Mouse (Mus musculus) layer of hippocampus, postnatal 36 days (tissue): Measurements from ENCODE around the gene Hcn2. TPM values are rescaled to one million over a fixed set of nuclear protein-coding genes. Genes with fewer than 3 reads are reported as not detected.

Source experiments
- DNase-seq, 2 experiments: peaks; one replicate each; pipeline ENCODE4 v3.0.0; 2022
- total RNA-seq, 2 experiments: library from RNA; stranded (reverse); gene quantifications; 2 replicates each; pipeline ENCODE4 v1.2.3; 2021

Hcn2 gene
- total RNA-seq, 2 experiments from 2014 or later: 106 to 118 TPM

DNA sequence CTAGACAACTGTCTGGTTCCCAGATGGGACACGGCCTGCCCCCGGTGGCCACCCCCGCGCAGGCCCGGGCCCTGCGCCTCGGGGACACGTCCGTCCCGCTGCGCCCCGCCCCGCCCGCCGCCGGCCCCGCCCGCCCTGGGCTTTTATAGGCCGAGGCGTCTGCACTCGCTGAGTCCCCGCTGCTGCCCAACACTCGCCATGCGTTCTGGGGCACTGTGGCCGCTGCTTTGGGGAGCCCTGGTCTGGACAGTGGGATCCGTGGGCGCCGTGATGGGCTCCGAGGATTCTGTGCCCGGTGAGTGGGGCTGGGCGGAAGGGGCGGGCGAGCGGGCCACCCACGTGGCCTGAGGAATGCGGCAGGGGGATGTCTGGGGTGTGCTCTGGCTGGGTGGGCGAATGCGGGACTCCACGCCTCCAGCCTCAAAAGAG, 60.7 kb downstream of the Hcn2 start, which contains the start of gene Fstl3:
Fstl3 (plus strand) TSS at position 170 of the 429 bp plus-strand sequence.
- DNase-seq: no peak

- no peak for DNase-seq
Observed at GRCm38 (mm10) chr10:79778006-79778405, 61.6 kb downstream of the Hcn2 start.

- no peak for DNase-seq
Observed at GRCm38 (mm10) chr10:79779193-79779592, 62.8 kb downstream of the Hcn2 start.

DNA sequence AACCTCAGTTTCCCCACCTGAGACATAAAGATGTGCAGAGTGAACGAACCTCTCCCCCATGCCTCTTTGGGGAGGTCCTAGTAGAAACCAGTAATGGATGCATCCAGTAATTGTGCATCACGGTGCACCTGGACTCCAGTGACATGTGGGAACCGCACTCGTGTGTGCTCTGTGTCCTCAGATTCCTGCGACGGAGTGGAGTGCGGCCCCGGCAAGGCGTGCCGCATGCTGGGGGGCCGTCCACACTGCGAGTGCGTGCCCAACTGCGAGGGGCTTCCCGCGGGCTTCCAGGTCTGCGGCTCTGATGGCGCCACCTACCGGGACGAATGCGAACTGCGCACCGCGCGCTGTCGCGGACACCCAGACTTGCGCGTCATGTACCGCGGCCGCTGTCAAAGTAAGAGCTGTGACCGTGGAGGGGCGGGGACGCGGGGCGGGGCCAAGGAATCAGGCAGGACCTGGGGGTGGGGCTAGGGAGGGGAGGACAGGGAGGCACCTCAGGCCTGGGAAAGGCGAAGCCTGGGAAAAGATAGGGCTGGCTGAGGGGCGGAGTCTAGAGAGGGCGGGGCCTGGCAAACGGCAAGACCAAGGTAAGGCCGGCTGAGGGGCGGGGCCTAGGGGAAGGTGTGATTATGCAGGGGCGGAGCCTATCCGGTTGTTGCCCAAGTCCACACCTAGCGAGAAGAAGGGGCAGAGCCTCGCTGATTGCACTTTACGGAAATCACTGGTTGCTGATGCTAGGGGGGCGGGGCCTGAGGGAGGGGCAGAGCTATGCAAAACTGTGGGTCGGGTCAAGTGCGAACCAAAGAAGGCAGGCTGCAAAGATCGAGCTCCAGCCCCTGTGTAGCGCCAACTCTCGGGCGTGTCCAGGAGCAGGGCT, 63.6 kb downstream of the Hcn2 start:
- DNase-seq: peak; percentile 93 to 94

DNA sequence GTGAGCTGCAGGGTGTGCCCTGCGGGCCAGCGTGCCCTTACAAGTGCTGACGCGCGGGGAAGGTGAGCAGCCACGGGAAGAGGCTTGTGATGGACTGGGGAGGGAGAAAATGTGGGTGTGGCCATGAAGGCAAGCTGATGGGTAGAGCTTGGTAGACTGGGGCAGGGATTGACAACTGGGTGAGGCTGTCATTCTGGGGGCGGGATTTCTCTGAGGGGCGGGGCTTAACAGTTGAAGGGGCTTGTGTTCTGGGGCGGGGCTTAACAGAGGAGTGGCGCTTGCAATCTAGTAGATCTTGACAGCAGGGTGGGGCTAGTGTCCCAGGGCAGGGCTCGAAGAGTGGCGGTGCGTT, 64.2 kb downstream of the Hcn2 start:
- DNase-seq: no peak

- DNase-seq: no peak
Observed at GRCm38 (mm10) chr10:79781139-79781538, 64.7 kb downstream of the Hcn2 start.

DNA sequence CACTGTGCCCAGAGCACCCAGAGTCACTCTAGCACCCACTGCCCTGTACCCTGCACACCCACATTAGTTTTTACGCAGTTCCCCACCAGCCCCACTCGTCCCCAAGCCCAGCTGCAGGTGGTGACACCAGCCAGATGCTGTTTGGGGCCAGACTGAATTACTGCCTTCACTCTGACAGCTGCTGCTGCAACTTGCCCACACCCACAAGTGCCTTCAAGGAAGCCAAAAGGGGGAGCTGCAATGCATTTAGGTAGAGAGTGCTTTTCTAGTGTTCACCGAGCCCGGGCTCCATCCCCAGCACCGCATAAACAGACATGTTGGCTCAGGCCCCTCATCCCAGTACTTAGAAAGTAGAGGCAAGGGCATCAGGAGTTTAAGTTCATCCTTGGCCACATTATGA, 65.5 kb downstream of the Hcn2 start:
- DNase-seq: no peak

DNA sequence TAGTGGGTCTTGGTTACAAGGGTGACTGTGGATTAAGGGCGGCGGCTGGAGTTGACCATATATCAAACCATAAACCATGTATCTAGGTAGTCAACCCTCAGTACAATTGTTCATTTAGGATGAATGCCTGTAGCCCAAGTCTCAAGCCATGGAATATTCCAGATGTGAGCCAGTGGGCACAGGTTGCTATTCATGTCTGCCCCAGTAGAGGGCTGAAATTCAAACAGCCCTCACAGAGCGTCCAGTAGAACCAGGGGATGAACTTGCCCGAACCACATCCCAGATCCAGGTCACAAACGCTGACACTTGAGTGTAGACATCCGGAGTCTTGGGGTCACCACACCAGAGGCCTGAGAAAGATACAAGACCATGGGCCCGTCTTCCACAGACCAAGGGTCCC, 66.6 kb downstream of the Hcn2 start:
- no peak for DNase-seq

DNA sequence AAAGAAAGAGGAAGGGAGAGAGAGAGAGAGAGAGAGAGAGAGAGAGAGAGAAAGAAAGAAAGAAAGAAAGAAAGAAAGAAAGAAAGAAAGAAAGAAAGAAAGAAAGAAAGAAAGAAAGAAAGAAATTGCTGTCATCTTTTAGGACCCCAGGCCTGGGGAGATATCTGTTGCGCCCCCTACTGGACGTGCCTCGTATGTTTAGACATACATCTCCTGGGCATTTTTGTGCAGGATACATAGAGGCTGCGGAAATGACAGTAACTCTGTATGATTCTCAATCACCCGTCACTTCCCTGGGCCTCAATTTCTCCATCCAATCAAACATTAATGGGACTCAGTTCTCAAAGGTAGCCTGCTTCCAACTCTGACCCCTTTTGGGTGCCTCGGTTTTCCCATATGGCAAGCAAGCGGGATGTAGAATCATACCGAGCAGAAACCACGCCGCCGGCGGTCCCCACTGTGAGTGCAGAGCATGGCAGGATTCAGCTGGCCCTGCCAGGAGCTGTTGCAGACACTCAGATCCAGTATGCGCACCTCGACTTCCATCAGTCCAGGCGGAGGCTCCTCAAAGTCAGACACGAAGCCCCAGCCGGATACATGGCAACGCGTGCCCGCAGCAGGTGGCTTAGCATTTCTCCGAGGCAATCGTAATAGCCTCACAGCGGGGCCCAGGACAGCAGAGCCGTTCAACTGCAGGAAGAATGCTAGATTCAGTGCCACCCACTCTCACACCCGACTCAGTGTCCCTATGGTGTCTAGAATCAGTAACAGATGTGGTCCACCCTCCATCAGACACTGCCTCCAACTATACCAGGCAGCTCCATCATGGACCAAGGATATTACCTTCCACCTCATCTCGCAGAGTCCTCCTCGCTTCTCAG, 67.7 kb downstream of the Hcn2 start:
- no peak for DNase-seq

Other genes with a start within 250 kb of the Hcn2 start
- gene Vmn2r83, start 247.9 kb upstream of the Hcn2 start, total RNA-seq: not detected
- gene Plpp2, start 182.8 kb upstream of the Hcn2 start, total RNA-seq: 1 to 10 TPM; 5.3 to 5.9 TPM
- 10 to 100 TPM; 54.0 to 60.9 TPM for gene Mier2, start 161.4 kb upstream of the Hcn2 start, total RNA-seq
- gene Theg, start 129.3 kb upstream of the Hcn2 start, total RNA-seq: under 1 TPM in 1 of 2 experiments, not detected in 1; 0.60 TPM
- 10 to 100 TPM; 14.6 to 14.8 TPM for gene C2cd4c, start 102.6 kb upstream of the Hcn2 start, total RNA-seq
- gene Shc2, start 78.7 kb upstream of the Hcn2 start, total RNA-seq: 10 to 100 TPM; 44.0 to 44.8 TPM
- gene Odf3l2, start 70.9 kb upstream of the Hcn2 start, total RNA-seq: under 1 TPM in 1 of 2 experiments, not detected in 1; 0.61 TPM
- gene Madcam1, start 52.1 kb upstream of the Hcn2 start, total RNA-seq: not detected
- gene Tpgs1, start 47.3 kb upstream of the Hcn2 start, total RNA-seq: 10 to 100 TPM; 64.6 to 68.3 TPM
- 10 to 100 TPM; 67.0 to 70.2 TPM for gene Cdc34, start 34.4 kb upstream of the Hcn2 start, total RNA-seq
- 1 to 10 TPM; 2.4 to 2.5 TPM for gene Gzmm, start 27.6 kb upstream of the Hcn2 start, total RNA-seq
- 100 to 1,000 TPM; 555 to 610 TPM for gene Bsg, start 12.1 kb upstream of the Hcn2 start, total RNA-seq
- 10 to 100 TPM; 50.1 to 52.6 TPM for gene Polrmt, start 29.9 kb downstream of the Hcn2 start, total RNA-seq
- 1 to 10 TPM; 1.1 to 1.3 TPM for gene Fgf22, start 38.4 kb downstream of the Hcn2 start, total RNA-seq
- 10 to 100 TPM; 81.4 to 82.9 TPM for gene Rnf126, start 50.3 kb downstream of the Hcn2 start, total RNA-seq
- gene Fstl3, start 60.6 kb downstream of the Hcn2 start, total RNA-seq: 1 to 10 TPM; 1.3 to 1.8 TPM
- under 1 TPM; 0.47 to 0.73 TPM for gene Prss57, start 74.3 kb downstream of the Hcn2 start, total RNA-seq
- 100 to 1,000 TPM; 262 to 290 TPM for gene Palm, start 76.9 kb downstream of the Hcn2 start, total RNA-seq
- gene Misp, start 104.4 kb downstream of the Hcn2 start, total RNA-seq: 1 to 10 TPM in 1 of 2 experiments, under 1 TPM in 1; 0.82 to 1.4 TPM
- gene Ptbp1, start 137.8 kb downstream of the Hcn2 start, total RNA-seq: 10 to 100 TPM; 43.1 to 52.6 TPM
- gene Prtn3, start 157.8 kb downstream of the Hcn2 start, total RNA-seq: 1 to 10 TPM in 1 of 2 experiments, not detected in 1; 1.0 TPM
- gene Plppr3, start 158.0 kb downstream of the Hcn2 start, total RNA-seq: 10 to 100 TPM; 28.4 to 28.7 TPM
- not detected for gene Elane, start 169.6 kb downstream of the Hcn2 start, total RNA-seq
- not detected for gene Cfd, start 174.2 kb downstream of the Hcn2 start, total RNA-seq
- 10 to 100 TPM; 53.0 to 54.1 TPM for gene Med16, start 192.3 kb downstream of the Hcn2 start, total RNA-seq
- not detected for gene Gm26602, start 194.2 kb downstream of the Hcn2 start, total RNA-seq
- gene Kiss1r, start 200.3 kb downstream of the Hcn2 start, total RNA-seq: 1 to 10 TPM; 6.4 to 6.8 TPM
- gene R3hdm4, start 204.6 kb downstream of the Hcn2 start, total RNA-seq: 100 to 1,000 TPM; 397 to 399 TPM
- gene Arid3a, start 210.4 kb downstream of the Hcn2 start, total RNA-seq: 1 to 10 TPM; 4.8 to 5.1 TPM
- gene Wdr18, start 243.5 kb downstream of the Hcn2 start, total RNA-seq: 10 to 100 TPM; 43.2 to 48.2 TPM